Mouse (Mus musculus) small intestine, adult 2 months (tissue): ENCODE measurements around the gene Pde1c. TPM values are rescaled to one million over a fixed set of nuclear protein-coding genes. Genes with fewer than 3 reads are reported as not detected.

ENCODE experiments used
- H3K27ac ChIP-seq: fragments of 200-500 bp; 2 replicates; pipeline ENCODE4 v1.5.1; 2012; ENCODE audit warnings: low read depth, low read length, control low read depth, inconsistent platforms; ENCODE audit not compliant: insufficient read depth
- H3K27me3 ChIP-seq: fragments of 200-500 bp; 2 replicates; pipeline ENCODE4 v1.6.1; 2012; ENCODE audit warnings: mild to moderate bottlenecking, moderate library complexity, low read length, inconsistent platforms; ENCODE audit not compliant: control insufficient read depth, insufficient read depth
- H3K36me3 ChIP-seq: fragments of 200-500 bp; 2 replicates; pipeline ENCODE4 v1.6.1; 2012; ENCODE audit warnings: mild to moderate bottlenecking, low read length, control low read depth, inconsistent platforms; ENCODE audit not compliant: control insufficient read depth, insufficient read depth
- H3K4me1 ChIP-seq: fragments of 200-500 bp; 2 replicates; pipeline ENCODE4 v1.6.1; 2012; ENCODE audit warnings: low read length, inconsistent platforms, mixed read lengths; ENCODE audit not compliant: control insufficient read depth, insufficient read depth, insufficient read length
- H3K4me3 ChIP-seq: fragments of 200-500 bp; 2 replicates; pipeline ENCODE4 v1.5.1; 2012; ENCODE audit warnings: low read depth, mild to moderate bottlenecking, control low read depth, inconsistent platforms, low read length, moderate library complexity
- CTCF ChIP-seq: fragments of 200-500 bp; IDR thresholded peaks from 2 replicates; pipeline ENCODE4 v1.5.1; 2012; ENCODE audit warnings: low read depth, mild to moderate bottlenecking, control low read depth, inconsistent platforms, low read length, moderate library complexity, mixed read lengths; ENCODE audit not compliant: insufficient replicate concordance, insufficient read length; ENCODE audit errors: extremely low read depth
- POLR2A ChIP-seq: fragments of 200-500 bp; IDR thresholded peaks from 2 replicates; pipeline ENCODE4 v1.6.1; 2012; ENCODE audit warnings: low read depth, mild to moderate bottlenecking, control low read depth, inconsistent platforms, low read length, moderate library complexity
- WGBS: fragments of 180-500 bp; shearing (Covaris S2); methylation state at CpG from one replicate; pipeline ENCODE4 v1.1.7; 2018; 5-methylcytosine and 5-hydroxymethylcytosine counted together
- polyA plus RNA-seq: library from polyadenylated mRNA; depleted of rRNA; stranded (reverse); fragments of >200 nt; gene quantifications from 2 replicates; pipeline ENCODE4 v1.2.3, GENCODE M21; 2012

Pde1c gene
- polyA plus RNA-seq, 1 experiment, result 0.18 TPM

DNA sequence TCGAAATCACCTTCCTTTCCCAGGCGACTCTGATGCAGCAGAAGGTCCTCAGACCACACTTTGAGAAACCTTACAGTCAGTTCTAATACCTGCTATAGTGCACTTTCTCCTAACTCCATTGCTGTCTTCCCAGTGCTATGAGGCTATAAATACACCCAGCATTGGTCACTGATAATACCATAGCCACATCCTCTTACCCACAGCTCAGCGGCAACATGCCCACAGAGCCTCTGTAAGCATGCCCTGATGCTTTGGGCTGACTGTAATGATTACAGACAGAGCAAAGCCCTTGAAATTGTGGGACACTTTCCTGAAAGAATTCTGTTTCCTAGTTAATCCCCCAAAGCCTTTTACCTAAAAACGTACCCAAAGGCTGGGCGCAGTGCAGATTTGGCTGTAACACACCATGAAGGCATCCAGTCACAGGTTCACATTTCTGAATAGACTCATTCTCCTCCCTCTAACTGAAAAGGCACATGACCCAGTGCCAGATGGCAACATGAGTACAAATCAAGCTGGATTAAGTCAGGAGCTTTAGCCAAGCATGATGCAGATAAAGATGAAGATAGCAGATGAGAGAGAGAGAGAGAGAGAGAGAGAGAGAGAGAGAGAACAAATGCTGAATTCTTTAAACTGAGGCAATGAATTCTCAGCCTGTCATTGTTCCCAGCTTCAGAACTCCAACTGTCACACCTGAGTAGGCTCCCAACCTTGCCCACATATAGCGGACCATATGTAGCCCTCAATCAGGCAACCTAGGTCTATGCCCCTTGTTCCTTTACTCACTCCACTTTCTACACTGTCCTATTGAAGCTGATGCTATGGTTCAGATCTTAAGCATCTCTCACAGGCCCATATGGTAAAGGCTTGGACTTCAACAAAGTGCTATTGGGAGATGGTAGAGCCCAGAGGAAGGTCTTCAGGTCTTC, 44.7 kb downstream of the Pde1c start:
- no peak overlapping the region for H3K27ac ChIP-seq
- no peaks in the 10 kb centered on the region for H3K27me3 ChIP-seq
- H3K4me1 ChIP-seq, result no peaks in the 10 kb centered on the region
- 88% methylated on average over 6 of the region's 6 CpGs for WGBS
- TF ChIP-seq CTCF (no peak), POLR2A (no peak)
- no peak overlapping the region for H3K4me3 ChIP-seq
- H3K36me3 ChIP-seq, result no peaks in the 10 kb centered on the region

DNA sequence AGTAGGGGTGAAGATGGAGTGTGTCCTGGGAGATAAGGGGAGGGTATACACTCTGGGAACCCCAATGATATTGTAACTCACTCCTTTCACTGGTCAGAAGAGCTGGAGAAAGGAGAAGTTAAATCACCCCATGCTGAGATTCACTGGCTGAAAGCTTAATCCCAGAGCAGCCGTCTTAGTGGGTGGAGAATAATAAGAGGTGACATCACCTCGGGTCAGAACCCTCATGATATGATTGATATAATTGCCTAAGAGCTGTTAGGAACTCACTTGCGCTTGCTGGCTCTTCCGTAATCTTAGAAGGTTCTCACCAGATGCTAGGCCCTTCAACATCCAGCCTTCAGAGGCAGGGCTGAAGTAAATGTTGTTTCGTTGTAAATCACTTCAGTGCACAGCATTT, 79.7 kb downstream of the Pde1c start:
- no peak overlapping the region for H3K4me3 ChIP-seq
- 71% methylated on average over 5 of the region's 5 CpGs for WGBS
- H3K27ac ChIP-seq, result no peak overlapping the region
- TF ChIP-seq POLR2A, result no peak
- TF ChIP-seq CTCF, result no peak
- H3K27me3 ChIP-seq, result no peaks in the 10 kb centered on the region
- no peaks in the 10 kb centered on the region for H3K4me1 ChIP-seq
- H3K36me3 ChIP-seq, result no peaks in the 10 kb centered on the region

DNA sequence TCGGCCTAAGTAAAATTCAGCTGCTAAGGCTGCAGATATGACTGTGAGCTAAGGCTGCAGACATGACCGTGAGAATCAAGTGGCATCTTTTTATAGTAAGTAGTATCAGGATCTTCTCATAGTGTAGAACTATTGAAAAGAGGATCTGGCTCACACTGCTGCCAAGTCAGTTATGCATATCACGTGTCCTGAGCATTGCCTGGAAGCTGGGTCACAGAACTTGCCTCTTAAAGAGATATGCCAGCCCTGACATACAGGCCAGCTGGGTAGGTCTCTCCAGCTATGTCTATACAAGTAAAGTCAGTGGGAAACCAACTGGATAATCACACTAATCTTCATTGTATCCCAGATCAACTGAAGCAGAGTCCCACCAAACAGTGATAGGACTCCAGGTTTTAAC, 83.8 kb downstream of the Pde1c start:
- H3K4me3 ChIP-seq, result no peak overlapping the region
- no peaks in the 10 kb centered on the region for H3K4me1 ChIP-seq
- no peaks in the 10 kb centered on the region for H3K36me3 ChIP-seq
- no peaks in the 10 kb centered on the region for H3K27me3 ChIP-seq
- 66% methylated on average over 3 of the region's 3 CpGs for WGBS
- H3K27ac ChIP-seq, result no peak overlapping the region
- TF ChIP-seq CTCF (no peak), POLR2A (no peak)

DNA sequence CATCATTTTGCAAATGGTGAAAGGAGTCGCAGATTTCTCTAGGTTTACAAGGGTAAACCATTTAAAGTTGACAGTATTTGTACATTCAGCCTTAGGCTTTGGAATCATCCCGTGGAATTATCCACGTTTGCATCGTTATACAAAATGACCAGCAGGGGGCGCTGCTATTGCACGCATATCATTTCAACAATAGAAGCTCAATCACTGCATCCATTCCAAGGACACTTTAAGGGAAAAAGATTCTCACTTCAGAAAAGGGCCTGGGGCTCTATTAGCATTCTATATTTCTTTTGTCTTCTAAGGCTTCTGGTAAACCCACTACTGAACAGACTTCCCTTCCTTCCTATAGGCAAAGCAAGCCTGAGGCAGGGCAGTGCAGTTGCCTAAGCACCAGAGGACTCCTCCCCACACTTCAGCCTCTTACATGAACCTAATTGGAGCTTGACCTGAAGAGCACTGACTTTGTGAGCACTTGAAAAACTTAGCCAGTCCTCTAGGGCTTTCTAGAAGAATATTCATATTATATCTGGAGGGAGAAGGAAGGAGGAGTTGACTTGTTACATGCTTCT, 87.9 kb downstream of the Pde1c start:
- Histone ChIP-seq H3K36me3 (no peaks in the 10 kb centered on the region), H3K27ac (no peak overlapping the region), H3K4me1 (no peaks in the 10 kb centered on the region), H3K4me3 (no peak overlapping the region), H3K27me3 (no peaks in the 10 kb centered on the region)
- TF ChIP-seq POLR2A (no peak), CTCF (no peak)
- 3% methylated on average over 6 of the region's 6 CpGs for WGBS

DNA sequence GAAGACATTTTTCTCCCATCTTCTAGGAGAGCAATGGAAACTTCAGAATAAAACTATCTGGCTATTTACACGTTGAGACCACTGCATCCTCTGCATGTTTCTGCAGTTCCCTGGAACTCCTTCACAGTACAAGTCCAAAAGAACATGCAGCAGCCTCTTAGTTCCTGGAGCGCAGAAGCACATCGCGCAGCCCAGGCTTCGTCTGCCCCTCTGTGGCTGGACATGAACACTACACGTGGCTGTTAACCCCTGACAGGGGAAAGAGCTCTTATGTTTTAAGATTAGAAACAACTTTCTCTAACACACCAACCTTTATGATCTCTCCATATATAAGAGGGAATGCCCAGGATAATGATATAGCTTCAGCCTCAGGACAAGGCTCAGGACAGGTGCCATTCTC, 92.3 kb downstream of the Pde1c start:
- Histone ChIP-seq H3K4me3 (no peak overlapping the region), H3K4me1 (no peaks in the 10 kb centered on the region), H3K27me3 (no peaks in the 10 kb centered on the region), H3K27ac (no peak overlapping the region), H3K36me3 (no peaks in the 10 kb centered on the region)
- WGBS, result 36% methylated on average over 6 of the region's 6 CpGs
- TF ChIP-seq CTCF, result no peak
- no peak for TF ChIP-seq POLR2A

DNA sequence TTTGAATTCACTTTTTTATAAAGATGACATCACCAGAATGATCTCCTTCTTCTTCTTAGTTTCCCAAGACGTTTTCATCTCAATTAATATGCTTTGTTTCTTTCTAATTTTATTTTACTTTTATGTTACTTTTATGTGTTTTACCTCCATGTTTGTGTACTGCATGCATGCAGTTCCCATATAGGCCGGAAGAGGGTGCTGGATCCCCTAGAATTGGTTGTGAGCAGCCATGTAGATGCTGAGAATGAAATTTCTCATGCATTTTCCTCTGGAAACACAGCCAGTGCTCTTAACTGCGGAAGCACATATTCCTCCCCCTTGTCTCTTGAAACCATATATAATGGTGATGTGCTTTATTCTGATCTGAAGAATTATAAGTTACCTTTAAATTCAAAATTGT, 110.8 kb downstream of the Pde1c start:
- no peaks in the 10 kb centered on the region for H3K27me3 ChIP-seq
- no peak overlapping the region for H3K4me3 ChIP-seq
- H3K36me3 ChIP-seq, result no peaks in the 10 kb centered on the region
- H3K4me1 ChIP-seq, result no peaks in the 10 kb centered on the region
- TF ChIP-seq CTCF, result no peak
- 53% methylated on average over 3 of the region's 3 CpGs for WGBS
- no peak overlapping the region for H3K27ac ChIP-seq

DNA sequence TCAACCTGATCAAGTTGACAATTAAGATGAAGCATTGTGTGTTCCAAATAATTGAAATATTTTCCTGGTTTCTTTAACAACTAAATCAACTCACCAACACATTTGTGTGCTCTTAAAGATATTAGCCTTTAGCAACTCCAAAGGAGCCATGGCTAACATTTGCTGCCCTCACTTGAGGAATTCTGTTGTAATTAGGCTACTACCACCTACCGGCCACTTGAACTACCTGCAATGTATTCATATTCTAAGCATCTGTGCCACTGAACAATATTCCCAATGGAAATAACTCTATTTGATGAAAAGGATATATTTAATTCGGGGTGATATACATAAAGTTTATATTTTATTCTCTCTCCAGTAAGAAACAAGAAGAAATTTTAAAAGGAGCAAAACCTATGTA, 121.0 kb downstream of the Pde1c start:
- Histone ChIP-seq H3K27ac (no peak overlapping the region), H3K4me1 (no peaks in the 10 kb centered on the region), H3K4me3 (no peak overlapping the region), H3K36me3 (no peaks in the 10 kb centered on the region), H3K27me3 (no peaks in the 10 kb centered on the region)
- WGBS, result 35% methylated on average over 2 of the region's 2 CpGs
- TF ChIP-seq POLR2A (no peak), CTCF (no peak)
